Comparison of ENCODE assay signal across 16 mouse cellular contexts in the genomic region with DNA sequence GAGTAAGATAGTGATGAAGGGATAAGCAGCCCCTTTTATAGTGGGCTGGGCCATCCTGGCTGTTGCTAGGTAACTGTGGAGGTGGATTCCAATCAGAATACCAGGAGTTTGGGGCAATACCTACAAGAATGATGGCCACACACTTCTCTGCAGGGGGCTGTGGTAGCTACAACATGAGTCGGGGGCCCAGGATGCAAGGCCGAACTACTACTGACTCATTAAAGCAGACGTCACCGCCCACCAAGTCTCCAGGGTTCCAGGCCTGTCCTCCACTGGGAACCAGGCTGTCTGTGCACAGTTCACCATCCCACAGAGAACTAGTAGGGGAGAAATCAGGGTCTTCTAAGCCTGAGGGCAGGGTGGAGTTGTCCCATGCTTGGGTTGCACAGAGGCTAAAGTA.
"Had no signal": no experiment of that assay in that cellular context is flagged by ENCODE, and none has a peak within 500 bp of the region (broad histone marks: within the 10 kb centered on the region; RNA-seq: fewer than 3 reads in every experiment).

No protein-coding gene starts in this region.

- H3K36me3 ChIP-seq: neural tube, embryonic 13.5 days; neural tube, embryonic 15.5 days; stomach, embryonic 15.5 days had no signal

- H3K4me2 ChIP-seq: neural tube, embryonic 13.5 days; neural tube, embryonic 15.5 days; stomach, embryonic 15.5 days had no signal

- DNase-seq: retina, postnatal 1 day; right cerebral cortex, adult 18-20 months; right cerebral cortex, postnatal 14 days; right cerebral cortex, postnatal 25 days; right cerebral cortex, postnatal 4 days; spleen, adult 18-20 months; thymus, adult 18-20 months; thymus, adult 2 months; thymus, postnatal 14 days; thymus, postnatal 25 days; thymus, postnatal 36 days; thymus, postnatal 4 days had no signal

- H3K9me3 ChIP-seq: stomach, embryonic 15.5 days had no signal

- H3K27me3 ChIP-seq: neural tube, embryonic 13.5 days; neural tube, embryonic 15.5 days; stomach, embryonic 15.5 days had no signal

- H3K4me3 ChIP-seq: neural tube, embryonic 13.5 days; neural tube, embryonic 15.5 days; stomach, embryonic 15.5 days had no signal

- H3K9ac ChIP-seq: neural tube, embryonic 13.5 days; neural tube, embryonic 15.5 days; stomach, embryonic 15.5 days had no signal

- H3K4me1 ChIP-seq: neural tube, embryonic 13.5 days; neural tube, embryonic 15.5 days; stomach, embryonic 15.5 days had no signal

- H3K27ac ChIP-seq: neural tube, embryonic 13.5 days; neural tube, embryonic 15.5 days; stomach, embryonic 15.5 days; stomach, postnatal 0 days had no signal
